12 mouse cellular contexts compared by ENCODE assay signal in genomic region chr7:64840946-64841659, GRCm38 (mm10). TPM values are rescaled to one million over a fixed set of nuclear protein-coding genes. Genes with fewer than 3 reads are reported as not detected.
DNase-seq lines count a peak whose midpoint lies in the region; ATAC-seq and TF ChIP-seq lines count a peak whose summit lies in the region.
"Had no signal": no experiment of that assay in that cellular context is flagged by ENCODE, and none has a peak within 500 bp of the region (broad histone marks: within the 10 kb centered on the region; RNA-seq: fewer than 3 reads in every experiment).

No protein-coding gene starts in this region.

- no peaks in the 10 kb centered on the region for H3K27me3 ChIP-seq in forebrain, postnatal 0 days (ENCODE audit: insufficient read depth, low read length)
- no peaks in the 10 kb centered on the region for H3K27me3 ChIP-seq in midbrain, embryonic 13.5 days
- H3K27me3 ChIP-seq in liver, embryonic 11.5 days (replicated peaks; ENCODE audit: control insufficient read depth, insufficient read depth, low read length) = no peaks in the 10 kb centered on the region
- H3K27me3 ChIP-seq in heart, embryonic 11.5 days (ENCODE audit: control insufficient read depth, insufficient read depth, low read length) = no peaks in the 10 kb centered on the region
- no peaks in the 10 kb centered on the region for H3K27me3 ChIP-seq in intestine, postnatal 0 days (replicated peaks; ENCODE audit: control insufficient read depth, insufficient read depth, low read length)
- H3K27me3 ChIP-seq: embryonic facial prominence, embryonic 12.5 days; lung, embryonic 15.5 days had no signal

- H3K9me3 ChIP-seq in forebrain, postnatal 0 days (ENCODE audit: low read length) = no peaks in the 10 kb centered on the region
- no peaks in the 10 kb centered on the region for H3K9me3 ChIP-seq in midbrain, embryonic 13.5 days
- no peaks in the 10 kb centered on the region for H3K9me3 ChIP-seq in liver, embryonic 11.5 days (ENCODE audit: control insufficient read depth, low read length)
- no peaks in the 10 kb centered on the region for H3K9me3 ChIP-seq in heart, embryonic 11.5 days (replicated peaks; ENCODE audit: control insufficient read depth, low read length)
- no peaks in the 10 kb centered on the region for H3K9me3 ChIP-seq in intestine, postnatal 0 days (ENCODE audit: control insufficient read depth)
- H3K9me3 ChIP-seq: embryonic facial prominence, embryonic 12.5 days; lung, embryonic 15.5 days had no signal

- H3K27ac ChIP-seq in forebrain, postnatal 0 days (ENCODE audit: low read depth, low read length) = 0 out of 2 replicates have a peak overlapping the region, but pooled peaks have one; percentile 15
- H3K27ac ChIP-seq in midbrain, embryonic 13.5 days = peak overlapping the region; percentile 42
- no peak overlapping the region for H3K27ac ChIP-seq in liver, embryonic 11.5 days (ENCODE audit: low read depth, low read length)
- H3K27ac ChIP-seq in heart, embryonic 11.5 days (ENCODE audit: low read depth, low read length) = no peak overlapping the region
- H3K27ac ChIP-seq in intestine, postnatal 0 days (ENCODE audit: low read depth, low read length) = no peak overlapping the region
- H3K27ac ChIP-seq: embryonic facial prominence, embryonic 12.5 days; lung, embryonic 15.5 days; stomach, postnatal 0 days had no signal

- H3K4me3 ChIP-seq in forebrain, postnatal 0 days (ENCODE audit: low read depth, low read length) = no peak overlapping the region
- no peak overlapping the region for H3K4me3 ChIP-seq in midbrain, embryonic 13.5 days (replicated peaks)
- no peak overlapping the region for H3K4me3 ChIP-seq in liver, embryonic 11.5 days (ENCODE audit: low read depth, low read length)
- H3K4me3 ChIP-seq in heart, embryonic 11.5 days (ENCODE audit: low read depth, low read length) = no peak overlapping the region
- H3K4me3 ChIP-seq in intestine, postnatal 0 days (ENCODE audit: low read depth, low read length) = no peak overlapping the region

- H3K4me1 ChIP-seq in forebrain, postnatal 0 days (ENCODE audit: insufficient read depth) = peaks cover 6% of the 10 kb centered on the region; the same call in 1 of the 2 replicates
- peaks cover 24% of the 10 kb centered on the region for H3K4me1 ChIP-seq in midbrain, embryonic 13.5 days (replicated peaks)
- no peaks in the 10 kb centered on the region for H3K4me1 ChIP-seq in liver, embryonic 11.5 days (replicated peaks; ENCODE audit: control insufficient read depth, insufficient read depth, low read length)
- H3K4me1 ChIP-seq in heart, embryonic 11.5 days (ENCODE audit: control insufficient read depth, insufficient read depth, low read length) = 0 out of 2 replicates have a peak, but pooled peaks cover 3% of the 10 kb centered on the region
- H3K4me1 ChIP-seq in intestine, postnatal 0 days (replicated peaks; ENCODE audit: control insufficient read depth, insufficient read depth, low read length) = no peaks in the 10 kb centered on the region

- peak; percentile 86 for ATAC-seq in forebrain, postnatal 0 days
- peak; percentile 81 for ATAC-seq in midbrain, embryonic 13.5 days
- no peak for ATAC-seq in liver, embryonic 11.5 days (replicated peaks; ENCODE audit: low FRiP score)
- ATAC-seq in heart, embryonic 11.5 days (replicated peaks; ENCODE audit: insufficient number of reproducible peaks, low FRiP score, low TSS enrichment) = no peak
- no peak for ATAC-seq in intestine, postnatal 0 days

- DNase-seq in Muller cell, postnatal 12 days (ENCODE audit: inconsistent ontology term) = peak; percentile 2
- DNase-seq in embryo, embryonic 10 days (ENCODE audit: low spot score) = peak; percentile 73
- peak; percentile 51 for DNase-seq in forebrain, postnatal 0 days
- no peak for DNase-seq in liver, embryonic 11.5 days (ENCODE audit: low spot score)
- DNase-seq in lung, postnatal 10 days = no peak
- DNase-seq: kidney, postnatal 14 days had no signal

- 25% methylated on average over 10 of the region's 10 CpGs for WGBS in forebrain, postnatal 0 days
- 24% methylated on average over 10 of the region's 10 CpGs for WGBS in midbrain, embryonic 13.5 days
- 71% methylated on average over 10 of the region's 10 CpGs for WGBS in liver, embryonic 11.5 days
- 67% methylated on average over 10 of the region's 10 CpGs for WGBS in heart, embryonic 11.5 days (ENCODE audit: insufficient replicate concordance)
- WGBS in intestine, postnatal 0 days = 84% methylated on average over 10 of the region's 10 CpGs

- no peak for TF ChIP-seq CTCF in forebrain, postnatal 0 days (IDR thresholded peaks at IDR 0.05; ENCODE audit: low read depth)
- no peak for TF ChIP-seq CTCF in intestine, postnatal 0 days (IDR thresholded peaks at IDR 0.05; ENCODE audit: low read depth)

- H3K4me2 ChIP-seq in forebrain, postnatal 0 days (ENCODE audit: low read depth) = no peak overlapping the region
- H3K4me2 ChIP-seq in midbrain, embryonic 13.5 days (replicated peaks) = peak overlapping the region; percentile 25
- H3K4me2 ChIP-seq in liver, embryonic 11.5 days = no peak overlapping the region
- no peak overlapping the region for H3K4me2 ChIP-seq in heart, embryonic 11.5 days
- H3K4me2 ChIP-seq in intestine, postnatal 0 days (replicated peaks; ENCODE audit: low read depth) = no peak overlapping the region

- no peak overlapping the region for H3K9ac ChIP-seq in forebrain, postnatal 0 days
- no peak overlapping the region for H3K9ac ChIP-seq in midbrain, embryonic 13.5 days (replicated peaks)
- H3K9ac ChIP-seq in liver, embryonic 11.5 days (ENCODE audit: low read depth, low read length) = no peak overlapping the region
- no peak overlapping the region for H3K9ac ChIP-seq in heart, embryonic 11.5 days (ENCODE audit: low read depth, low read length)
- H3K9ac ChIP-seq in intestine, postnatal 0 days (ENCODE audit: low read depth, low read length) = no peak overlapping the region
- H3K9ac ChIP-seq: embryonic facial prominence, embryonic 12.5 days; lung, embryonic 15.5 days had no signal

- H3K36me3 ChIP-seq in forebrain, postnatal 0 days (ENCODE audit: insufficient read depth) = no peaks in the 10 kb centered on the region
- no peaks in the 10 kb centered on the region for H3K36me3 ChIP-seq in midbrain, embryonic 13.5 days
- no peaks in the 10 kb centered on the region for H3K36me3 ChIP-seq in liver, embryonic 11.5 days (ENCODE audit: control insufficient read depth, insufficient read depth, low read length)
- no peaks in the 10 kb centered on the region for H3K36me3 ChIP-seq in heart, embryonic 11.5 days (ENCODE audit: control insufficient read depth, insufficient read depth, low read length)
- H3K36me3 ChIP-seq in intestine, postnatal 0 days (ENCODE audit: control insufficient read depth, insufficient read depth) = no peaks in the 10 kb centered on the region
- H3K36me3 ChIP-seq: embryonic facial prominence, embryonic 12.5 days; lung, embryonic 15.5 days had no signal

RNA-seq across cellular contexts. Expression of gene Nsmce3, which starts 31.7 kb away (rescaled TPM):
- total RNA-seq in forebrain, postnatal 0 days (2014; rRNA removed) = 16.2 and 20.5 TPM in 2 replicates
- polyA plus RNA-seq in forebrain, postnatal 0 days (2015; fragmentation: Nextera tagmentation; extraction: Ambion mirVana) = 8.2 and 10.2 TPM in 2 replicates
- 10.5 and 10.7 TPM in 2 replicates for polyA plus RNA-seq in midbrain, embryonic 13.5 days (2015; fragmentation: Nextera tagmentation; extraction: Ambion mirVana)
- polyA plus RNA-seq in liver, embryonic 11.5 days (2014; fragmentation: Nextera tagmentation; extraction: Ambion mirVana) = 11.3 and 11.6 TPM in 2 replicates
- 9.7 and 10.1 TPM in 2 replicates for polyA plus RNA-seq in heart, embryonic 11.5 days (2014; fragmentation: Nextera tagmentation; extraction: Ambion mirVana)
- 6.4 and 6.9 TPM in 2 replicates for polyA plus RNA-seq in intestine, postnatal 0 days (2015; fragmentation: Nextera tagmentation; extraction: Ambion mirVana)

Comparison
In these comparisons a context has a peak if more than half of its experiments do, and no peak if none do; other contexts are left out.
1. DNase-seq: peak in Muller cell, postnatal 12 days (single experiment), embryo, embryonic 10 days (single experiment) and forebrain, postnatal 0 days (single experiment); none in liver, embryonic 11.5 days (single experiment) and lung, postnatal 10 days (single experiment).
2. ATAC-seq: peak in forebrain, postnatal 0 days (single experiment) and midbrain, embryonic 13.5 days (single experiment); none in liver, embryonic 11.5 days (single experiment), heart, embryonic 11.5 days (single experiment) and intestine, postnatal 0 days (single experiment).
3. H3K27ac ChIP-seq: peak in forebrain, postnatal 0 days (single experiment) and midbrain, embryonic 13.5 days (single experiment); none in liver, embryonic 11.5 days (single experiment), heart, embryonic 11.5 days (single experiment) and intestine, postnatal 0 days (single experiment).